Mouse (Mus musculus) midbrain, embryonic 16.5 days (tissue): ENCODE measurements at regions not wholly inside any gene's neighbourhood (a gene's known extent, or its start where the extent isn't known, plus 50 kb on each side); places are given as distances from the start of the nearest gene placed in this dataset.

Source experiments
- ATAC-seq: fragments of 200-750 bp; cut with Nextera tagmentation; 2 replicates; pipeline ENCODE4 v1.8.0; 2017; ENCODE audit warnings: moderate TSS enrichment
- H3K27ac ChIP-seq: fragments of 300-500 bp; sonication (generic); 2 replicates; pipeline ENCODE4 v1.5.1; 2014; ENCODE audit warnings: mild to moderate bottlenecking, low read length, mixed read lengths
- H3K27me3 ChIP-seq: fragments of 300-500 bp; sonication (generic); 2 replicates; pipeline ENCODE4 v1.6.1; 2014; ENCODE audit warnings: low read depth, low read length, mixed read lengths; ENCODE audit not compliant: control insufficient read depth, insufficient read depth
- H3K36me3 ChIP-seq: fragments of 300-500 bp; sonication (generic); 2 replicates; pipeline ENCODE4 v1.6.1; 2014; ENCODE audit warnings: mild to moderate bottlenecking, low read length, moderate library complexity, mixed read lengths; ENCODE audit not compliant: control insufficient read depth, insufficient read depth
- H3K4me1 ChIP-seq: fragments of 300-500 bp; sonication (generic); 2 replicates; pipeline ENCODE4 v1.6.1; 2014; ENCODE audit warnings: mild to moderate bottlenecking, low read length, mixed read lengths; ENCODE audit not compliant: control insufficient read depth, insufficient read depth
- H3K4me2 ChIP-seq: fragments of 300-500 bp; sonication (generic); 2 replicates; pipeline ENCODE4 v1.6.1; 2014; ENCODE audit warnings: mild to moderate bottlenecking, low read length, mixed read lengths
- H3K4me3 ChIP-seq: fragments of 300-500 bp; sonication (generic); 2 replicates; pipeline ENCODE4 v1.5.1; 2014; ENCODE audit warnings: low read depth, mild to moderate bottlenecking, low read length, moderate library complexity, mixed read lengths
- H3K9ac ChIP-seq: fragments of 300-500 bp; sonication (generic); 2 replicates; pipeline ENCODE4 v1.6.1; 2014; ENCODE audit warnings: low read depth, low read length, mixed read lengths
- H3K9me3 ChIP-seq: fragments of 300-500 bp; sonication (generic); replicated peaks from 2 replicates; pipeline ENCODE4 v1.6.1; 2014; ENCODE audit warnings: mild to moderate bottlenecking, low read length, mixed read lengths; ENCODE audit not compliant: control insufficient read depth, poor library complexity, severe bottlenecking
- WGBS: fragments of 180-500 bp; shearing (Covaris S2); extraction: QIAGEN DNeasy Blood & Tissue Kit; methylation state at CpG from one replicate; pipeline ENCODE4 v1.1.7; 2014; 5-methylcytosine and 5-hydroxymethylcytosine counted together

DNA sequence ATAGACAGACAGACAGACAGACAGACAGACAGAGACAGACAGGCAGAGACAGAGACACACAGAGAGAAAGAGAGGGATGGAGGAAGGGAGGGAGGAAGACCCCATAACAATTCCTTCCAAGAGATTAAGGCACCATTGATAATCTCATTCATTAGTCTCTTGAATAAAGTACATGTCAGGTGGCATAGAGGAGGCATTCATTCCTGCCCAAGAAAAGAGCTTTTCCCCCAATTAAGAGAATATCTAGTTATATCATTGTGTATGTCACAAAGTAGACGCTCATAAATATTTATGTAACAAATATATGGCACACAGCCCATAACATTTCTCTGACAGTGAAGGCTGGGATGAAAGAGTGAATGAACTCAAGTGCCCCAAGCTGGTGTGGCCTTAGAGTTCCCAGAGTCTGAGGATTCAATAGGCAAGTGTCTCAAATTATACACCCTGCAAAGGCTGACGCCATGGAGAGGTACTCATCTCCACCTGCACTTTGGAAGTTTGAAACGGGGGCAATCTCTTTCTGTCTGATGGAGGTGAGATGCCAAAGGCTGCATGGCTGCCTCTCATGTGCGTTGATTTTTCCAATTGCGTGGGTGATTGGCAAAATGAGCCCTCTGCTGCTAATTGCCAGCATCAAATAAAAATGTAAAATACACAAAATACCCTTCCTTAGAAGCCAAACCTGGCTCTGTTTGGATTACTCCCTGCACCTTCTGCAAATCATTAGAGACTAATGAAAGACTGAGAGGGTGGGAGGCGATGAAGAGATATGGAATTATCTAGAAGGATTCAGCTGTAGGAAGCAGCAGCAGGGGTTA is 710.3 kb upstream of the Castor2 start:
- H3K9ac ChIP-seq = no peak overlapping the region
- no peaks in the 10 kb centered on the region for H3K36me3 ChIP-seq
- WGBS = 51% methylated on average over 6 of the region's 6 CpGs
- no peak overlapping the region for H3K4me2 ChIP-seq
- no peak overlapping the region for H3K4me3 ChIP-seq
- no peak overlapping the region for H3K27ac ChIP-seq
- H3K27me3 ChIP-seq = no peaks in the 10 kb centered on the region
- H3K9me3 ChIP-seq = no peaks in the 10 kb centered on the region; the same call in 1 of the 2 replicates
- peaks cover 3% of the 10 kb centered on the region; the same call in 1 of the 2 replicates for H3K4me1 ChIP-seq
- no peak for ATAC-seq

DNA sequence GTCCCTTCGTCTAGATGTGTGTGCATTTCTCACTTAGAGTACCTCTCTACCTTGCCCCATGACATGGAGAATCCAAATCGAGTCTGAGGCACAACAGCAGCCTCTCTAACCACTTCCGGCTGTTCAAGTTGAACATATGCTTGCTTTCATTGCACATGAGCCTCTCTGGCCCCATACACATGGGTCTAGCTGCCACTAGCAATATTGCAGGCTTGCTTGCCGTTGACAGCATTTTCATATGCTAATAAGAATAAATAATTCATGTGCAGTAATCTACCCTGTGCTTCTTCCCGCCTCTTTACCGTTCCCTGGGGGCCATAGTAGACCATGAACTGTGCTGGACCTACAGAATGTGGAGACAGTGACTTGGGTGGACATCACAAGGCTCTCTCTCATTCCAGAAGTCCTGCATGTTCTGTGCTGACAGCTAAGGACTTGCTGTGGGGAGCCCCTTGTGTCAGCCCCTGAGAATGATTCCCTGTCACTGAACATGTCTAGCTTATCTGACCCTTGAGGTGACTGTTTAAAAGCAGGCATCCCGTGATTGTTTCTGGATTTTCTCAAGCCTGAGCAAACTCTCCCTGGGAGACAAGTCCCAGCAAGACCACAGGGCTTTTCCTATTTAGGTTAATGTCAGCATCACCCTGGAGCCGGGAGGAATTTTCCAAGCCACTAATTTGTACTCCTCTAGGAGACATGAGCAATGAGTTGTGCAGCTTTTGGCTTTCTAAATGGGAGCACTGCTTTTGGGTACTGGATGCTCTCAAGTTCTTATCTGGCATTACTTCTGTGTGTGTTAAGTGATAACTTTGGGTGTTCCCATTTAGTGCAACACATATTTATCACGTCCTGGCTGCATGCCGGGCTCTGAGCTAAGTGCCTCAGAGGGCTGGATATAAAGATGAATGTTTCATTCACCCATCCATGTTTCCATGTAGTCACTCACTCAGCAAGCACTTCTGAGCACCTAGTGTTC is 713.8 kb upstream of the Castor2 start:
- no peaks in the 10 kb centered on the region for H3K27me3 ChIP-seq
- 33% methylated on average over 10 of the region's 10 CpGs for WGBS

DNA sequence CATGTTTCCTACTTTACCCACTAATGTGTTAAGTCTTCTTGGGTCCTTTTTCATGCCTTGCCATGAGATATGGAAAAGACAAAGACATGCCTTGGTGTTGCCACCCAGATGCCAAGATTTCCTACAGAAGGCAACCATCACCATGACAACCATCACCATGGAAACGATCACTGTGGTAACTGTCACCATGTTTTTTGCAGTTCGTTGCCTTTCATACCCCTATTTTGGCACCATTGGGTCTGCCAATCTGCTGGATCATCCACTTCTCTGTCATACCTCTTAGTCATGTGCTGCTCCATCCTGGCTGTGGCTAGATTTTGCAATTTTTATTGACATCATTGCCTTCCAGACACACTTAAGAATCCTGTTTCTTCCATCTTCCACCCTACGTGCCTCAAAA is 733.7 kb upstream of the Castor2 start:
- WGBS = 61% methylated on average over 3 of the region's 3 CpGs
- no peaks in the 10 kb centered on the region for H3K9me3 ChIP-seq
- H3K36me3 ChIP-seq = no peaks in the 10 kb centered on the region
- H3K27me3 ChIP-seq = no peaks in the 10 kb centered on the region
- no peak overlapping the region for H3K4me2 ChIP-seq
- H3K4me3 ChIP-seq = no peak overlapping the region
- peaks cover 4% of the 10 kb centered on the region; the same call in 1 of the 2 replicates for H3K4me1 ChIP-seq
- no peak for ATAC-seq
- no peak overlapping the region for H3K9ac ChIP-seq
- no peak overlapping the region for H3K27ac ChIP-seq

More for the DNA sequence above, 713.8 kb upstream of the Castor2 start:
- no peak for ATAC-seq
- Histone ChIP-seq H3K9ac (no peak overlapping the region), H3K4me3 (no peak overlapping the region), H3K27ac (no peak overlapping the region), H3K4me2 (no peak overlapping the region), H3K9me3 (no peaks in the 10 kb centered on the region), H3K36me3 (no peaks in the 10 kb centered on the region), H3K4me1 (peaks cover 3% of the 10 kb centered on the region; the same call in 1 of the 2 replicates)

DNA sequence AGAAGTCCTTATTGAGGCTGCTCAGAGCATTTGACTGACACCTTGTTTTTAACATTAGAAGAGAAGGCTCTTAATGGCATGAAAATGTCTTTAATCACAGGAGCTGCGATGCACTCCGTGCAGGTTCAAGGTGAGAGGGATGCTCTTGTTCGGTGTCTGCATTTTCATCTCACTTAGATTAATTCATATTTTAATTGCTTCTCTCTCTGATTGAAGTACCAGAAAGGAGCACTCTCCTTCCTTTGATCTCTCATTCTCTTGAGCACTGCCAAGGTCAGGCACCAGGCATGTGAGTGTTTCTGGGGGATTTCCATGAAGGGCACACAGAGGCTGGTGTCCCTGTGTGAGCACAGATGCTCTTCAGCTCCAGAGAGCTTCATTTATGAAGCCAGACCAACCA is 752.0 kb upstream of the Castor2 start:
- WGBS = 71% methylated on average over 3 of the region's 3 CpGs
- Histone ChIP-seq H3K27ac (no peak overlapping the region), H3K36me3 (no peaks in the 10 kb centered on the region), H3K9ac (no peak overlapping the region), H3K4me3 (no peak overlapping the region), H3K4me1 (0 out of 2 replicates have a peak, but pooled peaks cover 2% of the 10 kb centered on the region), H3K9me3 (no peaks in the 10 kb centered on the region; the same call in 1 of the 2 replicates), H3K4me2 (no peak overlapping the region), H3K27me3 (no peaks in the 10 kb centered on the region)
- ATAC-seq = no peak

DNA sequence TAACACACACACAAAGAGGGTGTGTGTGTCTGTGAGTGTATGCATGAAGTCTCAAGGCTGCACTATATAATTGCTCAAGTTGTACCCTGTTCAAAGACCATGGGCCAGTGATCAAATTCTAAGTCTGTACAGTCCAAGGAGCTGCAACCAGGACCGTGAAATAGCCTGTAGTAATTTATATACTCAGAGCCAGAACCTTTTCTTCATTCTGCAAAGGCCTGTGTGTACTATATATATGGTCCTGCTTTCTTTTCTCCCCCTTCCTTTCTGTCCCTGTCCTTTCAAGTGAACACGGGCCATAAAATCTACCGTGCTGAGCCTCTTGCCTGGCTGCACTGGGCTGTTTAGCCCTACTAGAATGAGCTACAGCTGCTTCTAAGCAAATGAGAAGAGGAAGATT is 757.5 kb upstream of the Castor2 start:
- Histone ChIP-seq H3K4me2 (no peak overlapping the region), H3K4me3 (no peak overlapping the region), H3K27me3 (no peaks in the 10 kb centered on the region), H3K9ac (no peak overlapping the region), H3K36me3 (no peaks in the 10 kb centered on the region), H3K9me3 (no peaks in the 10 kb centered on the region; the same call in 1 of the 2 replicates), H3K4me1 (no peaks in the 10 kb centered on the region), H3K27ac (no peak overlapping the region)
- ATAC-seq = no peak
- 74% methylated on average over 3 of the region's 3 CpGs for WGBS

DNA sequence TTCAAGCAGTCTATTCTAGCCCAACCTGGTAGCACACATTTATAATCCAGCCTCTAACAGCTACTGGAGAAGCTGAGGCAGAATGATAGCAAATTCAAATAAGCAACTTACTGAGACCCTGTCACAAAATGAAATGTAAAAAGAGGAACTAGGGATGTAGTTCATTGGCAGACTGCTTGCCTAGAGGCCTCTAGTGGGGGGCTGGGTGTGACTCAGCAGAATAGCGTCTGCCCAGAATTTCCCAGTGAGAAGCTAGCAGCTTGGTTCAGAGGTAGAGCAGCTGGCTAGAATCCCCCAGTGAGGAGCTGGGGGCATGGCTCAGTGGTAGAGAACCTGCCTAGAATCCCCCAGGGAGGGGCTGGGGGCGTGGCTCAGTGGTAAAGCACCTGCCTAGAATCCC is 777.5 kb upstream of the Auts2 start:
- WGBS = 75% methylated on average over 2 of the region's 2 CpGs
- H3K27ac ChIP-seq = no peak overlapping the region
- no peak overlapping the region for H3K4me2 ChIP-seq
- no peaks in the 10 kb centered on the region for H3K36me3 ChIP-seq
- no peaks in the 10 kb centered on the region for H3K9me3 ChIP-seq
- no peaks in the 10 kb centered on the region for H3K4me1 ChIP-seq
- H3K9ac ChIP-seq = no peak overlapping the region
- no peaks in the 10 kb centered on the region for H3K27me3 ChIP-seq
- no peak for ATAC-seq
- no peak overlapping the region for H3K4me3 ChIP-seq

DNA sequence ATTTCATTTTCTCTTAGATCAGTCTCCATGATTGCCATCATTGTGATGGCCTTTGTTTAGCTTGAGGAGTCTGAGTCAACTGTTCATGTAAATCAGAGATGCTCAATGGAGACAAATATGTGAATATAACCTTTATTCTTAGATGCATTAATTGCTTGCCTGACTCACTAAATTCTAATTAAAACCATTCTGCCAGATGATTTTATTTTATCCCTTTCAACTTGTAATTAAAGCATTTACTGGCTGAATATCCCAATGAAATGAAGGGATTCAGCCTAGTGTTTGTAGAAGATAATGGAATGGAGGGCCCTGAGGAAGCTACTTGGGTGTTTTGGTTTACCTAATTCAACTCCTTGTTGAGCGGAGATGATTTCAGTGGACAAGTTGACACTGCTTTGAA is 777.1 kb upstream of the Auts2 start:
- no peak overlapping the region for H3K27ac ChIP-seq
- no peak for ATAC-seq
- no peak overlapping the region for H3K9ac ChIP-seq
- no peak overlapping the region for H3K4me3 ChIP-seq
- WGBS = 92% methylated on average over 1 of the region's 1 CpGs
- no peaks in the 10 kb centered on the region for H3K9me3 ChIP-seq
- H3K4me1 ChIP-seq = no peaks in the 10 kb centered on the region
- H3K27me3 ChIP-seq = no peaks in the 10 kb centered on the region
- no peak overlapping the region for H3K4me2 ChIP-seq
- H3K36me3 ChIP-seq = no peaks in the 10 kb centered on the region

DNA sequence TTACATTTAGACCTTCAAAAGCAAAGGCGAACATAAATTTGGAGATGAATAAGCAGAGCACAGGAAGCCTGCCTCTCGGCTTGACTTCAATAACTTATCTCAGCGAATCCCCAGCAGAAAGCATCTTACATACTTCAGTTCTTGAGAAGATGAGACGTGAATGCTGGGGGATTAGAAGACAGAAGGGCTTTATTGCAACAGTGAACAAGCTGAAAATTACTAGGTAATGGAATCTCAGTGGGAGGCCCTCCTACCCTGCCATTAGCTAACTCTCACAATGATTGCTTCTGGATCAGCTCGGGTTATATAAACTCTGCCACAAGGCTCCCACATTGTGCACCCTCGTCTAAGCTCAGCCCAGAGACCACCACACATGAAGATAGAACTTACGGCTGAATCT is 770.9 kb upstream of the Auts2 start:
- H3K27ac ChIP-seq = no peak overlapping the region
- H3K4me1 ChIP-seq = peaks cover 10% of the 10 kb centered on the region
- H3K36me3 ChIP-seq = no peaks in the 10 kb centered on the region
- no peaks in the 10 kb centered on the region for H3K27me3 ChIP-seq
- H3K4me3 ChIP-seq = no peak overlapping the region
- H3K4me2 ChIP-seq = no peak overlapping the region
- H3K9me3 ChIP-seq = no peaks in the 10 kb centered on the region
- ATAC-seq = no peak
- WGBS = 38% methylated on average over 7 of the region's 7 CpGs
- no peak overlapping the region for H3K9ac ChIP-seq
